Comparison of ENCODE assay signal across 8 mouse cellular contexts in genomic region chr3:108721076-108721991, GRCm38 (mm10). TPM values are rescaled to one million over a fixed set of nuclear protein-coding genes. Genes with fewer than 3 reads are reported as not detected.
DNase-seq lines count a peak whose midpoint lies in the region; ATAC-seq lines count a peak whose summit lies in the region.

No protein-coding gene starts in this region.

- H3K4me2 ChIP-seq in hindbrain, embryonic 15.5 days = peak overlapping the region; percentile 75

- peaks cover 52% of the 10 kb centered on the region for H3K4me1 ChIP-seq in erythroblast, embryonic 14.5 days (ENCODE audit: control insufficient read depth)
- H3K4me1 ChIP-seq in hindbrain, embryonic 15.5 days (replicated peaks) = peaks cover 14% of the 10 kb centered on the region

- peaks cover 34% of the 10 kb centered on the region for H3K79me2 ChIP-seq in macrophage (ENCODE audit: inconsistent target)

- H3K9me3 ChIP-seq in erythroblast, embryonic 14.5 days (ENCODE audit: control insufficient read depth, low read length) = peaks cover 6% of the 10 kb centered on the region
- no peaks in the 10 kb centered on the region for H3K9me3 ChIP-seq in hindbrain, embryonic 15.5 days

- H3K36me3 ChIP-seq in erythroblast, embryonic 14.5 days (ENCODE audit: control insufficient read depth) = peaks cover 32% of the 10 kb centered on the region
- no peaks in the 10 kb centered on the region for H3K36me3 ChIP-seq in hindbrain, embryonic 15.5 days
- H3K36me3 ChIP-seq in macrophage (ENCODE audit: inconsistent target) = no peaks in the 10 kb centered on the region

- peak; percentile 33 for DNase-seq in c-Kit-positive CD71-positive TER-119-positive erythroid progenitor cells, embryonic 14.5 days (ENCODE audit: low spot score)
- peak; percentile 24 to 49 for DNase-seq in frontal cortex, postnatal 14 days (ENCODE audit: low spot score in 2 of 2)
- DNase-seq in left cerebral cortex, adult 18-20 months (ENCODE audit: low spot score in 2 of 2) = peak; percentile 32 to 50
- DNase-seq in right cerebral cortex, postnatal 4 days = peak; percentile 50

- no peaks in the 10 kb centered on the region for H3K27me3 ChIP-seq in erythroblast, embryonic 14.5 days (ENCODE audit: control insufficient read depth)
- no peaks in the 10 kb centered on the region for H3K27me3 ChIP-seq in hindbrain, embryonic 15.5 days

- H3K9ac ChIP-seq in hindbrain, embryonic 15.5 days = peak overlapping the region; percentile 77

- under 1% methylated on average over 44 of the region's 44 CpGs for whole genome bisulfite sequencing in hindbrain, embryonic 15.5 days
- 8% methylated on average over 44 of the region's 44 CpGs for WGBS in macrophage (ENCODE audit: missing documents)

- H3K4me3 ChIP-seq in erythroblast, embryonic 14.5 days (replicated peaks) = peak overlapping the region; percentile 99
- peak overlapping the region; percentile 87 for H3K4me3 ChIP-seq in hindbrain, embryonic 15.5 days
- H3K4me3 ChIP-seq in macrophage (ENCODE audit: inconsistent target) = peak overlapping the region; percentile 79

- peak overlapping the region; percentile 84 for H3K27ac ChIP-seq in hindbrain, embryonic 15.5 days (replicated peaks)
- H3K27ac ChIP-seq in macrophage = 0 out of 2 replicates have a peak overlapping the region, but pooled peaks have one; percentile 19

- no peak for ATAC-seq in erythroblast, adult 5-6 weeks (replicated peaks; ENCODE audit: low FRiP score, poor library complexity, severe bottlenecking)
- no peak; the same call in 1 of the 2 replicates for ATAC-seq in hindbrain, embryonic 15.5 days (ENCODE audit: low FRiP score, low read depth)

RNA-seq across cellular contexts. Expression of gene Gpsm2, which starts 0.8 kb away (rescaled TPM):
- polyA plus RNA-seq in erythroblast, embryonic 14.5 days (2012) = 2.1 and 2.9 TPM in 2 replicates
- total RNA-seq in erythroblast, adult 5-6 weeks (2015; ENCODE audit: low replicate concordance) = 8.2 and 25.0 TPM in 2 replicates
- 47.5 and 64.2 TPM in 2 replicates for total RNA-seq in erythroblast, adult 5-6 weeks (2017; ENCODE audit: low replicate concordance)
- 20.2 and 22.6 TPM in 2 replicates for polyA plus RNA-seq in hindbrain, embryonic 15.5 days (2015; fragmentation: Nextera tagmentation; extraction: Ambion mirVana)
- total RNA-seq in left cerebral cortex, adult 18-20 months (2021) = 10 to 100 TPM; 14.7 to 18.8 TPM
- total RNA-seq in macrophage (2018; cell fraction: chromatin; rRNA removed) = 10 to 100 TPM in 12 of 26 experiments, 1 to 10 TPM in 12, under 1 TPM in 2; 0.56 to 30.2 (median 8.8) TPM
- 10 to 100 TPM in 16 of 26 experiments, 1 to 10 TPM in 10; 4.5 to 24.4 (median 12.2) TPM for total RNA-seq in macrophage (2018; cell fraction: cytosol; rRNA removed)
- 10 to 100 TPM in 12 of 26 experiments, 1 to 10 TPM in 14; 1.8 to 42.8 (median 9.8) TPM for total RNA-seq in macrophage (2018; cell fraction: nucleus; rRNA removed)
- polyA plus RNA-seq in macrophage (2018) = 10.8 to 12.0 TPM (median 11.9 TPM) in 3 replicates

RNA-seq across cellular contexts. Expression of gene Aknad1, which starts 18.1 kb away (rescaled TPM):
- 0.01 and 0.04 TPM in 2 replicates for polyA plus RNA-seq in erythroblast, embryonic 14.5 days (2012)
- total RNA-seq in erythroblast, adult 5-6 weeks (2015; ENCODE audit: low replicate concordance) = 1.3 and 6.3 TPM in 2 replicates
- total RNA-seq in erythroblast, adult 5-6 weeks (2017; ENCODE audit: low replicate concordance) = 1.6 and 8.6 TPM in 2 replicates
- not detected in 2 replicates for polyA plus RNA-seq in hindbrain, embryonic 15.5 days (2015; fragmentation: Nextera tagmentation; extraction: Ambion mirVana)
- under 1 TPM in 1 of 2 experiments, not detected in 1; 0.12 TPM for total RNA-seq in left cerebral cortex, adult 18-20 months (2021)
- total RNA-seq in macrophage (2018; cell fraction: chromatin; rRNA removed) = not detected
- total RNA-seq in macrophage (2018; cell fraction: cytosol; rRNA removed) = not detected
- total RNA-seq in macrophage (2018; cell fraction: nucleus; rRNA removed) = not detected
- polyA plus RNA-seq in macrophage (2018) = not detected in 3 replicates
